Mouse (Mus musculus) intestine, embryonic 16.5 days (tissue): Measurements from ENCODE around the gene Mapk1. TPM values are rescaled to one million over a fixed set of nuclear protein-coding genes. Genes with fewer than 3 reads are reported as not detected.

Experiments used
- ATAC-seq: fragments of 200-750 bp; cut with Nextera tagmentation; 2 replicates; pipeline ENCODE4 v1.8.0; 2017; ENCODE audit warnings: moderate TSS enrichment, moderate library complexity
- H3K27ac ChIP-seq: fragments of 300-500 bp; sonication (generic); 2 replicates; pipeline ENCODE4 v1.5.1; 2014; ENCODE audit warnings: mild to moderate bottlenecking, low read length
- H3K27me3 ChIP-seq: fragments of 300-500 bp; sonication (generic); replicated peaks from 2 replicates; pipeline ENCODE4 v1.6.1; 2014; ENCODE audit warnings: low read length, control low read depth, mixed read lengths; ENCODE audit not compliant: control insufficient read depth, insufficient read depth
- H3K36me3 ChIP-seq: fragments of 300-500 bp; sonication (generic); 2 replicates; pipeline ENCODE4 v1.6.1; 2014; ENCODE audit warnings: low read length, control low read depth; ENCODE audit not compliant: control insufficient read depth, insufficient read depth
- H3K4me1 ChIP-seq: fragments of 300-500 bp; sonication (generic); 2 replicates; pipeline ENCODE4 v1.6.1; 2014; ENCODE audit warnings: low read length, control low read depth, mixed read lengths; ENCODE audit not compliant: control insufficient read depth, insufficient read depth
- H3K4me2 ChIP-seq: fragments of 300-500 bp; sonication (generic); 2 replicates; pipeline ENCODE4 v1.6.1; 2014; ENCODE audit warnings: low read depth, low read length, control low read depth
- H3K4me3 ChIP-seq: fragments of 300-500 bp; sonication (generic); 2 replicates; pipeline ENCODE4 v1.5.1; 2014; ENCODE audit warnings: mild to moderate bottlenecking, low read length
- H3K9ac ChIP-seq: fragments of 300-500 bp; sonication (generic); 2 replicates; pipeline ENCODE4 v1.6.1; 2014; ENCODE audit warnings: low read depth, low read length
- H3K9me3 ChIP-seq: fragments of 300-500 bp; sonication (generic); 2 replicates; pipeline ENCODE4 v1.6.1; 2016; ENCODE audit warnings: low read length, control low read depth; ENCODE audit not compliant: control insufficient read depth
- WGBS: fragments of 180-500 bp; shearing (Covaris S2); extraction: QIAGEN DNeasy Blood & Tissue Kit; methylation state at CpG from one replicate; pipeline ENCODE4 v1.1.7; 2014; 5-methylcytosine and 5-hydroxymethylcytosine counted together
- polyA plus RNA-seq: library from polyadenylated mRNA; unstranded; fragments of >200 nt; fragmentation: Nextera tagmentation; extraction: Ambion mirVana; gene quantifications from 2 replicates; pipeline ENCODE4 v1.2.1, GENCODE M21; 2015

Mapk1 gene
- polyA plus RNA-seq, 1 experiment from 2014 or later, result 130 TPM

DNA sequence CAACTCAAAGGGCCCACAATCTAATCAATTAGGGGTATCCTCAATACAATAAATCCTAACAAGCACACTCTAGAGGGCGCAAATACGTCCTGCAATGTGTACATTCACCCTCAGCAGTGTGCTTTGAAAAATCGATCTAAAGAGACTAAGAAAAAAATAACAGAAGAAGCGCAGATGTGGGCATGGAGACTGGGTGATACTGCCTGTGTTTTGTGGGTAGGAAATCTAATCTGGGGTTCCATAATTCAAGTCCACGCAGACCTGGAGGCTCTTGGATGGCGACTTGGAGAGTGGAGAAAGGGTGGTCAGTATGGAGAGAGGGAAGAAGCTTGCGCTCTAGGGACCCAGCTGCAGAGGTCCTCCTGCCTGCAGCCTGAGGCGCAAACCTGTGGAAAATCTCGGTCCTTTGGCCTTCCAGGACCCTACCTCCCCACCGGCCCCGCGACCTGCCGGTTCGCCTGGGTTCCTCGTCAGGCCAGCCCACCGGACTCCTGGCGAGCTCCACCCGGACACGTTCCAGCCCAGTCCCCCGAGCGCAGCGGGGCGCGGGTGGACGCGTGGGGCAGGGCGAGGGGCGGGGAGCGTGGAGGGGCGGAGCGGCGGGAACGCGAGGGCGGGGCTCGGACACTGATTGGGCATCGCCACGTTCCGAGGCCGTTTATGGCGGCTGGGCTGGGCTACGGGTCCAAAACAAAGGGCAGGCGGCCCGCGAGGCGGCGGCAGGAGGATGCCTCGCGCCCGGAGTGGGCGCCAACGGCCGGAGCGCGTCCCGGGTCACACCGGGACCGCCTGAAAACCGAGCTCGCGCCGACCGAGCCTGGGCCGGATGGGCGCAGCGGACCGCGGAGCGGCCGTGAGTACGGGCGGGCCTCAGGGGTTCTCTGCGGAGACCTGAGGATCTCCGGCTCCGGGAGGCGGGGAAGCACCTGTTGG is 86.6 kb downstream of the Mapk1 start, which contains the start of gene Ypel1:
Ypel1 (plus strand) TSS at position 186 of the 933 bp plus-strand sequence.
- peak; percentile 98 for ATAC-seq
- Histone ChIP-seq H3K4me2 (peak within 1 kb of the TSS; percentile 88), H3K27ac (peak within 1 kb of the TSS; percentile 82), H3K27me3 (no peaks in the 10 kb centered on the region), H3K36me3 (no peaks in the 10 kb centered on the region), H3K9ac (peak within 1 kb of the TSS; percentile 77), H3K4me1 (0 out of 2 replicates have a peak, but pooled peaks cover 3% of the 10 kb centered on the region), H3K4me3 (peak within 1 kb of the TSS; percentile 80), H3K9me3 (no peaks in the 10 kb centered on the region)
- WGBS, result under 1% methylated on average over 72 of the region's 76 CpGs

GRCm38 (mm10) chr16:17070716-17071115 is 87.5 kb downstream of the Mapk1 start:
- Histone ChIP-seq H3K27ac (no peak overlapping the region), H3K4me2 (peak overlapping the region; percentile 88), H3K27me3 (no peaks in the 10 kb centered on the region), H3K36me3 (no peaks in the 10 kb centered on the region; the same call in 1 of the 2 replicates), H3K4me1 (0 out of 2 replicates have a peak, but pooled peaks cover 3% of the 10 kb centered on the region), H3K9me3 (no peaks in the 10 kb centered on the region), H3K4me3 (peak overlapping the region; percentile 80), H3K9ac (no peak overlapping the region)
- whole genome bisulfite sequencing, result 42% methylated on average over 6 of the region's 6 CpGs
- ATAC-seq, result no peak

GRCm38 (mm10) chr16:17073000-17073399 is 89.8 kb downstream of the Mapk1 start:
- Histone ChIP-seq H3K4me3 (no peak overlapping the region), H3K4me1 (0 out of 2 replicates have a peak, but pooled peaks cover 3% of the 10 kb centered on the region), H3K36me3 (no peaks in the 10 kb centered on the region; the same call in 1 of the 2 replicates), H3K27me3 (no peaks in the 10 kb centered on the region), H3K27ac (no peak overlapping the region), H3K4me2 (no peak overlapping the region), H3K9me3 (peaks cover 2% of the 10 kb centered on the region; the same call in 1 of the 2 replicates), H3K9ac (no peak overlapping the region)
- 92% methylated on average over 7 of the region's 7 CpGs for WGBS
- ATAC-seq, result no peak

DNA sequence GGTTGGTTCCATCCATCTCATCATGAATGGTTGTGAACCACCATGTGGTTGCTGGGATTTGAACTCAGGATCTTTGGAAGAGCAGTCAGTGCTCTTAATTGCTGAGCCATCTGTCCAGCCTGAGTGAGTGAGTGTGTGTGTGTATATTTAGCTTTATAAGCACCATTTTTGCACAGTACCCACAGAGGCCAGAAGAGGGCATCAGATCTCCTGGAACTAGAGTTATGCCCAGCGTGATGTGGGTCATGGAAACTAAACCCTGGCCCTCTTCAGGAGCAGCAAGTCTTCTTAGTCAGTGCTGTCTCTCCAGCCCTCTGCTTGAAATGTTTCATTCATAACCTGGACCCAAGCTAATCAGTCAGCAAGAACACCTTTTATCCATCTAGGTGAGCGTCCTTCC is 93.1 kb downstream of the Mapk1 start:
- peaks cover 2% of the 10 kb centered on the region; the same call in 1 of the 2 replicates for H3K9me3 ChIP-seq
- 90% methylated on average over 2 of the region's 2 CpGs for WGBS
- no peak for ATAC-seq
- no peak overlapping the region for H3K27ac ChIP-seq
- no peak overlapping the region for H3K9ac ChIP-seq
- no peak overlapping the region for H3K4me2 ChIP-seq
- H3K27me3 ChIP-seq, result no peaks in the 10 kb centered on the region
- H3K36me3 ChIP-seq, result no peaks in the 10 kb centered on the region; the same call in 1 of the 2 replicates
- no peaks in the 10 kb centered on the region for H3K4me1 ChIP-seq
- no peak overlapping the region for H3K4me3 ChIP-seq

DNA sequence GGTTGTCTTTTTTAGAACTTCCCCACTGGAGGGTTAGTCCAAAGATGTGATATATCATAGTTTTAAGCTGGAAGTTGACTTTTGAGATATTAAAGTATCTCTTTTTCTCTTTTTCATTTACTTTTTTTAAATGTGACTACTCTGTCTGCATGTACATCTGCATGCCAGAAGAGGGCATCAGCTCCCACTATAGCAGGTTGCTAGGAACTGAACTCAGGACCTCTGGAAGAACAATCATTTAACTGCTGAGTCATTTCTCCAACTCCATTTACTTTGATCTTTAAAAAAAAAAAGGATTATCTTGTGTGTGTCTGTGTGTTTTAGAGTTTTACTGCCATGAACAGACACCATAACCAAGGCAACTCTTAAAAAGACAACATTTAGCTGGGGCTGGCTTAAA is 93.7 kb downstream of the Mapk1 start:
- Histone ChIP-seq H3K4me3 (no peak overlapping the region), H3K27me3 (no peaks in the 10 kb centered on the region), H3K9me3 (peaks cover 2% of the 10 kb centered on the region; the same call in 1 of the 2 replicates), H3K36me3 (no peaks in the 10 kb centered on the region; the same call in 1 of the 2 replicates), H3K27ac (no peak overlapping the region), H3K4me1 (no peaks in the 10 kb centered on the region), H3K9ac (no peak overlapping the region), H3K4me2 (no peak overlapping the region)
- no peak for ATAC-seq

- H3K4me3 ChIP-seq, result no peak overlapping the region
- no peak overlapping the region for H3K9ac ChIP-seq
- H3K9me3 ChIP-seq, result peaks cover 2% of the 10 kb centered on the region; the same call in 1 of the 2 replicates
- no peak overlapping the region for H3K27ac ChIP-seq
- H3K4me1 ChIP-seq, result 0 out of 2 replicates have a peak, but pooled peaks cover 2% of the 10 kb centered on the region
- H3K4me2 ChIP-seq, result no peak overlapping the region
- 88% methylated on average over 7 of the region's 7 CpGs for WGBS
- H3K27me3 ChIP-seq, result no peaks in the 10 kb centered on the region
- ATAC-seq, result no peak
- H3K36me3 ChIP-seq, result peaks cover 3% of the 10 kb centered on the region; the same call in 1 of the 2 replicates
Measured at GRCm38 (mm10) chr16:17078101-17078500, 94.9 kb downstream of the Mapk1 start.

DNA sequence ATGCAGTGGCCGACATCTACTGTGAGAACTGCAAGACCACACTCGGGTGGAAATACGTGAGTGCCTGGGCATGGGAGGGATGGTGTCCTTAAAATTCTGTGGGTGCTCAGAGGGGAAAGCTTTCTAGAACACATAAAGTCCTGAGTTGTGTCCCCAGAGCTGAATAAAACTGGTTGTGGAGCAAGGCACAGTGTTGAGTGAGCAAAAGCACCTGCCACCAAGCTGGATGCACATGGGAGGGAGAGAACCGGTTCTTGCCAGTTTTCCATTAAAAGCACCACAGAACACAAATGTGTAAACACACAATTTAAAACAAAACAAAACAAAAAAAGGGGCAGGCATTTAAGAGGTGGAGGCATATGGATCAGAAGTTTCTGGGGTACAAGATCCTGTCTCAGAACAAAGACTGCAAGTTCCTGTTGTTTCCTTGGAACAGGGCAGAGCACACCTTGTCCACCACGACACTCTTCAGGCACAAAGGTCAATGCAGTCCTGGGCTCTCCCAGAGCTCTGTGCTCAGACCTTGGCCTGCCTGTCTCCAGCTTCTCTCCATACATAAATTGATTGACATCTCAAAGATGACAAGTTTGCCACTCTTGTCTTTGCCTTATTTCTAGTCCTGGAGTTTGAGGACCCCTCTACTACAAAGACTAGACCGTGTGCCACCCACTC is 99.1 kb downstream of the Mapk1 start:
- Histone ChIP-seq H3K36me3 (peaks cover 14% of the 10 kb centered on the region), H3K4me1 (0 out of 2 replicates have a peak, but pooled peaks cover 2% of the 10 kb centered on the region), H3K4me3 (no peak overlapping the region), H3K4me2 (no peak overlapping the region), H3K9ac (no peak overlapping the region), H3K9me3 (no peaks in the 10 kb centered on the region), H3K27me3 (no peaks in the 10 kb centered on the region), H3K27ac (peak overlapping the region; percentile 27)
- WGBS, result 77% methylated on average over 6 of the region's 6 CpGs
- peak; percentile 85 for ATAC-seq

GRCm38 (mm10) chr16:17085636-17086035 is 102.5 kb downstream of the Mapk1 start:
- Histone ChIP-seq H3K9ac (no peak overlapping the region), H3K27ac (no peak overlapping the region), H3K4me1 (0 out of 2 replicates have a peak, but pooled peaks cover 2% of the 10 kb centered on the region), H3K36me3 (peaks cover 26% of the 10 kb centered on the region), H3K4me3 (no peak overlapping the region), H3K9me3 (no peaks in the 10 kb centered on the region), H3K4me2 (no peak overlapping the region), H3K27me3 (no peaks in the 10 kb centered on the region)
- WGBS, result 78% methylated on average over 4 of the region's 4 CpGs
- peak; percentile 13 for ATAC-seq

DNA sequence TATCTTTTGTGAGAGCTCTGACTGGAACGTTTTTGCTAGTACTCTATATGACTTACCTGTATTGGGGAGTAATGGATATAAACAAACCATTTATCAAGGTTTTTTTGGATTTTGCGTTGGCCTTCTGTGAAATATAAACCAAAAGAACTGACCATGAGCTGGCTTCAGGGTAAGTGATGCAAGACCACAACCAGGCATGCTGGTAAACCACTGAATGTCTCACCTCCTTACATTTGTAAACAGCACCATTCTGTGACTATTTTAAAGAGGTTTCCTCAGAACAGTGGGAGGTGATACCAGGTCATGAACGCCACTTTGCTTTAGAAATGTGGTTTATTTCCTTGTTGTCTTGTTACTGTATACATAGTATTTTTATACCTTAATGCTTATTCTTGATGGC is 103.1 kb downstream of the Mapk1 start:
- H3K9me3 ChIP-seq, result no peaks in the 10 kb centered on the region
- H3K36me3 ChIP-seq, result peaks cover 26% of the 10 kb centered on the region
- ATAC-seq, result no peak
- WGBS, result 64% methylated on average over 3 of the region's 3 CpGs
- no peak overlapping the region for H3K27ac ChIP-seq
- H3K27me3 ChIP-seq, result no peaks in the 10 kb centered on the region
- no peak overlapping the region for H3K4me2 ChIP-seq
- H3K4me3 ChIP-seq, result no peak overlapping the region
- H3K4me1 ChIP-seq, result 0 out of 2 replicates have a peak, but pooled peaks cover 2% of the 10 kb centered on the region
- no peak overlapping the region for H3K9ac ChIP-seq
